Mouse (Mus musculus) bone marrow macrophage, adult 2 months (primary cell): ENCODE data around the gene Gm15294. TPM values are rescaled to one million over a fixed set of nuclear protein-coding genes. Genes with fewer than 3 reads are reported as not detected.

Source experiments
- H3K27ac ChIP-seq: 2 replicates; pipeline ENCODE4 v1.5.1; 2012; ENCODE audit warnings: low read depth, low read length; ENCODE audit not compliant: insufficient read depth
- H3K4me1 ChIP-seq: 2 replicates; pipeline ENCODE4 v1.6.1; 2012; ENCODE audit warnings: low read length; ENCODE audit not compliant: control insufficient read depth, insufficient read depth
- H3K4me3 ChIP-seq: 2 replicates; pipeline ENCODE4 v1.5.1; 2012; ENCODE audit warnings: mild to moderate bottlenecking, low read length, moderate library complexity; ENCODE audit not compliant: insufficient read depth
- CTCF ChIP-seq: IDR thresholded peaks from 2 replicates; pipeline ENCODE4 v1.5.1; 2012; ENCODE audit warnings: low read depth, mild to moderate bottlenecking, low read length, moderate library complexity
- POLR2A ChIP-seq: IDR thresholded peaks from 2 replicates; pipeline ENCODE4 v1.6.1; 2012; ENCODE audit warnings: mild to moderate bottlenecking, low read depth, low read length, borderline replicate concordance
- polyA plus RNA-seq: library from polyadenylated mRNA; stranded (reverse); fragments of >200 nt; gene quantifications from 2 replicates; pipeline ENCODE4 v1.2.4, GENCODE M21; 2012; ENCODE audit not compliant: missing spikeins, insufficient read depth, insufficient read length

Gene Gm15294
- not detected in 2 replicates for polyA plus RNA-seq

- TF ChIP-seq CTCF (no peak), POLR2A (no peak)
Measured at GRCm38 (mm10) chrX:141875135-141875534, at the start of gene Gm15294. Gene Gm15294, minus strand, starts transcription at chrX:141875235.

GRCm38 (mm10) chrX:141884336-141885048, 9.5 kb upstream of the Gm15294 start:
- H3K4me3 ChIP-seq: no peak overlapping the region
- H3K27ac ChIP-seq: no peak overlapping the region
- no peaks in the 10 kb centered on the region for H3K4me1 ChIP-seq
- no peak for TF ChIP-seq POLR2A
- no peak for TF ChIP-seq CTCF

More at GRCm38 (mm10) chrX:141875135-141875534, at the start of gene Gm15294:
- H3K4me3 ChIP-seq: no peak within 1 kb of the TSS
- H3K4me1 ChIP-seq: no peaks in the 10 kb centered on the region
- no peak within 1 kb of the TSS for H3K27ac ChIP-seq

- no peak overlapping the region for H3K27ac ChIP-seq
Measured at GRCm38 (mm10) chrX:141874024-141874423, 1.0 kb downstream of the Gm15294 start.

GRCm38 (mm10) chrX:141873597-141873996, 1.4 kb downstream of the Gm15294 start:
- no peaks in the 10 kb centered on the region for H3K4me1 ChIP-seq
- no peak overlapping the region for H3K27ac ChIP-seq
- TF ChIP-seq CTCF: no peak
- no peak for TF ChIP-seq POLR2A
- no peak overlapping the region for H3K4me3 ChIP-seq

More at GRCm38 (mm10) chrX:141874024-141874423, 1.0 kb downstream of the Gm15294 start:
- TF ChIP-seq CTCF (no peak), POLR2A (no peak)
- Histone ChIP-seq H3K4me1 (no peaks in the 10 kb centered on the region), H3K4me3 (no peak overlapping the region)

- TF ChIP-seq POLR2A (no peak), CTCF (no peak)
- Histone ChIP-seq H3K27ac (no peak overlapping the region), H3K4me3 (no peak overlapping the region), H3K4me1 (no peaks in the 10 kb centered on the region)
Measured at GRCm38 (mm10) chrX:141855684-141856396, 19.2 kb downstream of the Gm15294 start.

Other genes with a start within 250 kb of the Gm15294 start
- gene Irs4, start 150.0 kb downstream of the Gm15294 start, polyA plus RNA-seq: not detected in 2 replicates